ENCODE assay signal across 11 mouse cellular contexts in genomic region chr8:79078556-79079195, GRCm38 (mm10). TPM values are rescaled to one million over a fixed set of nuclear protein-coding genes. Genes with fewer than 3 reads are reported as not detected.
A peak's percentile ranks its signal among the peaks of the same experiment; 100 is the strongest.
DNase-seq lines count a peak whose midpoint lies in the region; ATAC-seq lines count a peak whose summit lies in the region.
"Had no signal": no experiment of that assay in that cellular context is flagged by ENCODE, and none has a peak within 500 bp of the region (broad histone marks: within the 10 kb centered on the region; RNA-seq: fewer than 3 reads in every experiment).

No protein-coding gene starts in this region.

- H3K4me1 ChIP-seq in kidney, embryonic 15.5 days = peaks cover 36% of the 10 kb centered on the region
- peaks cover 50% of the 10 kb centered on the region for H3K4me1 ChIP-seq in forebrain, embryonic 16.5 days (replicated peaks; ENCODE audit: control insufficient read depth, insufficient read depth, low read length)
- peaks cover 30% of the 10 kb centered on the region for H3K4me1 ChIP-seq in limb, embryonic 15.5 days

- H3K4me3 ChIP-seq in kidney, embryonic 15.5 days (replicated peaks) = no peak overlapping the region
- H3K4me3 ChIP-seq in forebrain, embryonic 16.5 days (replicated peaks; ENCODE audit: low read length) = no peak overlapping the region
- H3K4me3 ChIP-seq in limb, embryonic 15.5 days = no peak overlapping the region
- H3K4me3 ChIP-seq: heart, embryonic 10.5 days had no signal

- H3K9me3 ChIP-seq in kidney, embryonic 15.5 days (replicated peaks) = no peaks in the 10 kb centered on the region
- H3K9me3 ChIP-seq in forebrain, embryonic 16.5 days (ENCODE audit: control insufficient read depth, low read length) = no peaks in the 10 kb centered on the region
- H3K9me3 ChIP-seq in limb, embryonic 15.5 days = no peaks in the 10 kb centered on the region
- H3K9me3 ChIP-seq: heart, embryonic 10.5 days had no signal

- H3K36me3 ChIP-seq in kidney, embryonic 15.5 days = peaks cover 42% of the 10 kb centered on the region
- H3K36me3 ChIP-seq in forebrain, embryonic 16.5 days (ENCODE audit: control insufficient read depth, insufficient read depth) = no peaks in the 10 kb centered on the region; the same call in 1 of the 2 replicates
- peaks cover 22% of the 10 kb centered on the region; the same call in 1 of the 2 replicates for H3K36me3 ChIP-seq in limb, embryonic 15.5 days

- DNase-seq in kidney, postnatal 25 days = no peak
- peak; percentile 43 for DNase-seq in retina, postnatal 1 day
- DNase-seq in testis, postnatal 14 days (ENCODE audit: low spot score) = no peak
- DNase-seq in heart, adult 18-20 months = no peak
- DNase-seq: adrenal gland, postnatal 36 days; kidney, adult 8-10 months had no signal

- 39% methylated on average over 11 of the region's 11 CpGs for WGBS in kidney, embryonic 15.5 days
- WGBS in forebrain, embryonic 16.5 days = 13% methylated on average over 11 of the region's 11 CpGs
- 31% methylated on average over 11 of the region's 11 CpGs for WGBS in limb, embryonic 15.5 days

- no peak for ATAC-seq in kidney, embryonic 15.5 days (replicated peaks; ENCODE audit: low FRiP score)
- peak; percentile 36; the same call in 1 of the 2 replicates for ATAC-seq in forebrain, embryonic 16.5 days
- no peak for ATAC-seq in limb, embryonic 15.5 days (ENCODE audit: insufficient number of reproducible peaks, low FRiP score, low TSS enrichment, low read depth)
- ATAC-seq in CD4-positive, CD25-positive, alpha-beta regulatory T cell, adult 4 months = no peak

- no peak overlapping the region for H3K9ac ChIP-seq in kidney, embryonic 15.5 days
- 0 out of 2 replicates have a peak overlapping the region, but pooled peaks have one; percentile 6 for H3K9ac ChIP-seq in forebrain, embryonic 16.5 days (replicated peaks; ENCODE audit: low read depth, low read length)
- no peak overlapping the region for H3K9ac ChIP-seq in limb, embryonic 15.5 days

- H3K27ac ChIP-seq in kidney, embryonic 15.5 days = peak overlapping the region; percentile 41; the same call in 1 of the 2 replicates
- H3K27ac ChIP-seq in forebrain, embryonic 16.5 days (ENCODE audit: low read length) = peak overlapping the region; percentile 49; the same call in 1 of the 2 replicates
- peak overlapping the region; percentile 24; the same call in 1 of the 2 replicates for H3K27ac ChIP-seq in limb, embryonic 15.5 days
- H3K27ac ChIP-seq: heart, embryonic 10.5 days had no signal

- H3K27me3 ChIP-seq in kidney, embryonic 15.5 days = no peaks in the 10 kb centered on the region
- no peaks in the 10 kb centered on the region for H3K27me3 ChIP-seq in forebrain, embryonic 16.5 days (replicated peaks; ENCODE audit: control insufficient read depth, insufficient read depth, low read length)
- no peaks in the 10 kb centered on the region for H3K27me3 ChIP-seq in limb, embryonic 15.5 days

- no peak overlapping the region for H3K4me2 ChIP-seq in kidney, embryonic 15.5 days
- H3K4me2 ChIP-seq in forebrain, embryonic 16.5 days (ENCODE audit: low read length) = no peak overlapping the region
- no peak overlapping the region for H3K4me2 ChIP-seq in limb, embryonic 15.5 days

RNA-seq across cellular contexts. Expression of gene Zfp827, which starts 50.4 kb away (rescaled TPM):
- 7.4 and 7.9 TPM in 2 replicates for polyA plus RNA-seq in kidney, embryonic 15.5 days (2015; fragmentation: Nextera tagmentation; extraction: Ambion mirVana)
- polyA plus RNA-seq in forebrain, embryonic 16.5 days (2015; fragmentation: Nextera tagmentation; extraction: Ambion mirVana) = 12.1 and 12.6 TPM in 2 replicates
- polyA plus RNA-seq in limb, embryonic 15.5 days (2015; fragmentation: Nextera tagmentation; extraction: Ambion mirVana) = 8.4 and 9.9 TPM in 2 replicates
- polyA plus RNA-seq in CD4-positive, CD25-positive, alpha-beta regulatory T cell, adult 4 months (2017; shearing (Covaris generic)) = 1 to 10 TPM; 4.5 to 6.7 TPM
- 10 to 100 TPM in 1 of 2 experiments, 1 to 10 TPM in 1; 9.4 to 10.6 TPM for total RNA-seq in heart, adult 18-20 months (2021)
